18 mouse cellular contexts compared by ENCODE assay signal in the genomic region with DNA sequence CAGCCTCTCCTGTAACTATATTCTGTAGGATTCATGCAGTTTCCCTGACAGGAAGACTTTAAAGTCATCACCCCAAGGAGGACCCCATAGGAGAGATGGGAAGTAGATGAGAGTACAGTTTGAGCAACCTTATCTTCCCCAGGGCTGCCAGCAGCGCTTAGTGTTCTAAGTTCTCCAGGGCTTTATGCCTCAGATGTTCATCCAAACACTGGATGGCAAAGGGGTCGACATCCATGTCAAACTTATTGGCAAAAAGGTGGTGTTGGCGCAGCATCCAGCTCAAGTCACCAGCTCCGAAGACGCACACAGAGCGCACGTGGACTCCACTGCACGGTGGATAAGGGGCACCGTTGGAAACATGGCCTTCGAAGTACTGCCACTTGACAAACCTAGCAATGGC.
"Had no signal": no experiment of that assay in that cellular context is flagged by ENCODE, and none has a peak within 500 bp of the region (broad histone marks: within the 10 kb centered on the region; RNA-seq: fewer than 3 reads in every experiment).

No protein-coding gene starts in this region.

- H3K27me3 ChIP-seq: kidney, embryonic 15.5 days; lung, embryonic 15.5 days; megakaryocyte, embryonic 14.5 days; midbrain, embryonic 13.5 days; stomach, embryonic 15.5 days had no signal

- H3K9ac ChIP-seq: kidney, embryonic 15.5 days; lung, embryonic 15.5 days; midbrain, embryonic 13.5 days; stomach, embryonic 15.5 days had no signal

- H3K9me3 ChIP-seq: kidney, embryonic 15.5 days; lung, embryonic 15.5 days; megakaryocyte, embryonic 14.5 days; midbrain, embryonic 10.5 days; midbrain, embryonic 13.5 days; stomach, embryonic 15.5 days had no signal

- H3K4me2 ChIP-seq: kidney, embryonic 15.5 days; lung, embryonic 15.5 days; midbrain, embryonic 13.5 days; stomach, embryonic 15.5 days had no signal

- DNase-seq: kidney, adult 11 months; kidney, adult 8-10 months; kidney, postnatal 10 days; kidney, postnatal 36 days; layer of hippocampus, postnatal 36 days; lung, adult 18-20 months; lung, postnatal 10 days; lung, postnatal 36 days; right cerebral cortex, postnatal 25 days; spleen, adult 18-20 months; thymus, postnatal 25 days had no signal

- H3K4me3 ChIP-seq: kidney, embryonic 15.5 days; left cerebral cortex, adult 2 months; lung, embryonic 15.5 days; megakaryocyte, embryonic 14.5 days; midbrain, embryonic 10.5 days; midbrain, embryonic 13.5 days; stomach, embryonic 15.5 days had no signal

- H3K4me1 ChIP-seq: midbrain, embryonic 13.5 days; stomach, embryonic 15.5 days had no signal

- H3K36me3 ChIP-seq: lung, embryonic 15.5 days; midbrain, embryonic 10.5 days; midbrain, embryonic 13.5 days; stomach, embryonic 15.5 days had no signal

- ATAC-seq: midbrain, embryonic 13.5 days had no signal

- H3K27ac ChIP-seq: kidney, embryonic 15.5 days; left cerebral cortex, adult 2 months; lung, embryonic 15.5 days; midbrain, embryonic 10.5 days; midbrain, embryonic 13.5 days; stomach, embryonic 15.5 days had no signal
